In genomic region chr7:27447419-27448286, GRCm38 (mm10) we compare ENCODE assay signal across 8 mouse cellular contexts. TPM values are rescaled to one million over a fixed set of nuclear protein-coding genes. Genes with fewer than 3 reads are reported as not detected.
DNase-seq lines count a peak whose midpoint lies in the region; ATAC-seq and TF ChIP-seq lines count a peak whose summit lies in the region.

Gene Sptbn4 (minus strand): TSS chr7:27447686.
Gene Blvrb (plus strand): TSS chr7:27447978.

- H3K4me2 ChIP-seq in forebrain, embryonic 12.5 days, result peak within 1 kb of the TSS; percentile 97
- peak within 1 kb of the TSS; percentile 83 for H3K4me2 ChIP-seq in heart, postnatal 0 days (ENCODE audit: low read depth, low read length)
- peak within 1 kb of the TSS; percentile 86 for H3K4me2 ChIP-seq in liver, embryonic 16.5 days (ENCODE audit: low read depth, low read length)
- peak within 1 kb of the TSS; percentile 87 for H3K4me2 ChIP-seq in neural tube, embryonic 13.5 days

- WGBS in forebrain, embryonic 12.5 days, result 1% methylated on average over 53 of the region's 54 CpGs
- under 1% methylated on average over 54 of the region's 54 CpGs for WGBS in heart, postnatal 0 days
- WGBS in liver, embryonic 16.5 days (ENCODE audit: insufficient replicate concordance), result under 1% methylated on average over 54 of the region's 54 CpGs
- WGBS in neural tube, embryonic 13.5 days, result under 1% methylated on average over 54 of the region's 54 CpGs

- H3K9ac ChIP-seq in forebrain, embryonic 12.5 days, result peak within 1 kb of the TSS; percentile 70
- peak within 1 kb of the TSS; percentile 40 for H3K9ac ChIP-seq in heart, postnatal 0 days (replicated peaks; ENCODE audit: low read depth, low read length)
- peak within 1 kb of the TSS; percentile 88 for H3K9ac ChIP-seq in liver, embryonic 16.5 days (ENCODE audit: low read depth, low read length)
- H3K9ac ChIP-seq in neural tube, embryonic 13.5 days, result peak within 1 kb of the TSS; percentile 86

- H3K36me3 ChIP-seq in E14TG2a.4 (ENCODE audit: insufficient read depth, low read length), result peaks cover 7% of the 10 kb centered on the region
- H3K36me3 ChIP-seq in forebrain, embryonic 12.5 days (replicated peaks), result no peaks in the 10 kb centered on the region
- H3K36me3 ChIP-seq in heart, postnatal 0 days (replicated peaks; ENCODE audit: control insufficient read depth, insufficient read depth, low read length), result no peaks in the 10 kb centered on the region
- peaks cover 14% of the 10 kb centered on the region for H3K36me3 ChIP-seq in liver, embryonic 16.5 days (ENCODE audit: control insufficient read depth, insufficient read depth)
- no peaks in the 10 kb centered on the region for H3K36me3 ChIP-seq in neural tube, embryonic 13.5 days
- H3K36me3 ChIP-seq in testis, adult 2 months (ENCODE audit: control insufficient read depth, insufficient read depth, low read length), result no peaks in the 10 kb centered on the region

- H3K4me3 ChIP-seq in E14TG2a.4 (replicated peaks; ENCODE audit: low read length), result peak within 1 kb of the TSS; percentile 88
- H3K4me3 ChIP-seq in forebrain, embryonic 12.5 days (replicated peaks), result peak within 1 kb of the TSS; percentile 58
- H3K4me3 ChIP-seq in heart, postnatal 0 days (ENCODE audit: low read depth, low read length), result peak within 1 kb of the TSS; percentile 53
- peak within 1 kb of the TSS; percentile 74 for H3K4me3 ChIP-seq in liver, embryonic 16.5 days (ENCODE audit: low read depth, low read length)
- peak within 1 kb of the TSS; percentile 60 for H3K4me3 ChIP-seq in neural tube, embryonic 13.5 days
- peak within 1 kb of the TSS; percentile 79 for H3K4me3 ChIP-seq in testis, adult 2 months (ENCODE audit: control insufficient read depth, low read depth, low read length)

- peaks cover 40% of the 10 kb centered on the region for H3K4me1 ChIP-seq in E14TG2a.4 (replicated peaks; ENCODE audit: low read depth, low read length)
- H3K4me1 ChIP-seq in forebrain, embryonic 12.5 days, result peaks cover 24% of the 10 kb centered on the region
- peaks cover 6% of the 10 kb centered on the region for H3K4me1 ChIP-seq in heart, postnatal 0 days (ENCODE audit: control insufficient read depth, insufficient read depth)
- H3K4me1 ChIP-seq in liver, embryonic 16.5 days (ENCODE audit: control insufficient read depth, low read depth, low read length), result peaks cover 43% of the 10 kb centered on the region
- H3K4me1 ChIP-seq in neural tube, embryonic 13.5 days (replicated peaks), result peaks cover 28% of the 10 kb centered on the region
- H3K4me1 ChIP-seq in testis, adult 2 months (ENCODE audit: control insufficient read depth, insufficient read depth, low read length), result peaks cover 22% of the 10 kb centered on the region

- ATAC-seq in forebrain, embryonic 12.5 days (ENCODE audit: low FRiP score), result peak; percentile 95
- peak; percentile 97 for ATAC-seq in heart, postnatal 0 days (ENCODE audit: insufficient read depth, low read depth)
- ATAC-seq in liver, embryonic 16.5 days (ENCODE audit: low read depth), result peak; percentile 78
- ATAC-seq in neural tube, embryonic 13.5 days (ENCODE audit: low read depth), result peak; percentile 95

- peak; percentile 100 for DNase-seq in c-Kit-positive CD71-positive TER-119-positive erythroid progenitor cells, embryonic 14.5 days (ENCODE audit: low spot score)
- DNase-seq in heart, postnatal 0 days (ENCODE audit: low spot score), result peak; percentile 100
- DNase-seq in kidney, postnatal 4 days, result peak; percentile 99

- TF ChIP-seq EP300 in heart, postnatal 0 days (IDR thresholded peaks at IDR 0.05; ENCODE audit: low read depth), result no peak

- H3K9me3 ChIP-seq in E14TG2a.4 (ENCODE audit: low read length), result no peaks in the 10 kb centered on the region
- H3K9me3 ChIP-seq in forebrain, embryonic 12.5 days, result no peaks in the 10 kb centered on the region
- no peaks in the 10 kb centered on the region for H3K9me3 ChIP-seq in heart, postnatal 0 days (replicated peaks; ENCODE audit: control insufficient read depth, low read length)
- H3K9me3 ChIP-seq in liver, embryonic 16.5 days (replicated peaks; ENCODE audit: control insufficient read depth, low read length), result no peaks in the 10 kb centered on the region
- no peaks in the 10 kb centered on the region for H3K9me3 ChIP-seq in neural tube, embryonic 13.5 days

- no peak for TF ChIP-seq CTCF in E14TG2a.4 (conservative IDR thresholded peaks at IDR 0.05; ENCODE audit: low read length)
- TF ChIP-seq CTCF in heart, postnatal 0 days (IDR thresholded peaks at IDR 0.05; ENCODE audit: low read depth), result peak; percentile 38
- TF ChIP-seq CTCF in testis, adult 2 months (IDR thresholded peaks at IDR 0.05; ENCODE audit: control insufficient read depth, insufficient read depth, insufficient replicate concordance, low read depth, low read length), result peak; percentile 19; the same call in 1 of the 2 replicates

- H3K27ac ChIP-seq in forebrain, embryonic 12.5 days, result peak within 1 kb of the TSS; percentile 15; the same call in 1 of the 2 replicates
- H3K27ac ChIP-seq in heart, postnatal 0 days (ENCODE audit: low read depth), result peak within 1 kb of the TSS; percentile 43
- H3K27ac ChIP-seq in liver, embryonic 16.5 days (ENCODE audit: low read length), result peak within 1 kb of the TSS; percentile 99
- H3K27ac ChIP-seq in neural tube, embryonic 13.5 days (replicated peaks), result peak within 1 kb of the TSS; percentile 81
- H3K27ac ChIP-seq in testis, adult 2 months (ENCODE audit: control insufficient read depth, insufficient read depth, low read depth, low read length), result no peak within 1 kb of the TSS

- peaks cover 23% of the 10 kb centered on the region for H3K27me3 ChIP-seq in E14TG2a.4 (ENCODE audit: insufficient read depth, low read length)
- peaks cover 42% of the 10 kb centered on the region for H3K27me3 ChIP-seq in forebrain, embryonic 12.5 days
- 0 out of 2 replicates have a peak, but pooled peaks cover 15% of the 10 kb centered on the region for H3K27me3 ChIP-seq in heart, postnatal 0 days (ENCODE audit: control insufficient read depth, insufficient read depth, low read length)
- H3K27me3 ChIP-seq in liver, embryonic 16.5 days (ENCODE audit: control insufficient read depth, insufficient read depth, low read depth, low read length), result peaks cover 42% of the 10 kb centered on the region
- H3K27me3 ChIP-seq in neural tube, embryonic 13.5 days, result peaks cover 25% of the 10 kb centered on the region
- no peaks in the 10 kb centered on the region for H3K27me3 ChIP-seq in testis, adult 2 months (ENCODE audit: control insufficient read depth, insufficient read depth, low read length)

- TF ChIP-seq POLR2A in testis, adult 2 months (IDR thresholded peaks at IDR 0.05; ENCODE audit: control insufficient read depth, low read depth, low read length), result peak; percentile 56; the same call in 1 of the 2 replicates

RNA-seq across cellular contexts. Expression of gene Sptbn4, which starts in this region (rescaled TPM):
- polyA plus RNA-seq in forebrain, embryonic 12.5 days (2016; fragmentation: Nextera tagmentation; extraction: Ambion mirVana), result 0.47 and 1.3 TPM in 2 replicates
- 0.12 TPM in 1 of 2 replicates, not detected in the other for total RNA-seq in heart, postnatal 0 days (2014; rRNA removed; ENCODE audit: low replicate concordance)
- polyA plus RNA-seq in heart, postnatal 0 days (2015; fragmentation: Nextera tagmentation; extraction: Ambion mirVana), result 0.05 and 0.07 TPM in 2 replicates
- polyA plus RNA-seq in liver, embryonic 16.5 days (2015; fragmentation: Nextera tagmentation; extraction: Ambion mirVana), result 0.02 and 0.06 TPM in 2 replicates
- polyA plus RNA-seq in neural tube, embryonic 13.5 days (2015; fragmentation: Nextera tagmentation; extraction: Ambion mirVana), result 1.7 and 2.8 TPM in 2 replicates
- 19.5 and 34.7 TPM in 2 replicates for polyA plus RNA-seq in testis, adult 2 months (2012; rRNA removed)

RNA-seq across cellular contexts. Expression of gene Blvrb, which starts in this region (rescaled TPM):
- polyA plus RNA-seq in forebrain, embryonic 12.5 days (2016; fragmentation: Nextera tagmentation; extraction: Ambion mirVana), result 18.1 and 22.2 TPM in 2 replicates
- 36.4 and 59.7 TPM in 2 replicates for total RNA-seq in heart, postnatal 0 days (2014; rRNA removed; ENCODE audit: low replicate concordance)
- 33.3 and 34.4 TPM in 2 replicates for polyA plus RNA-seq in heart, postnatal 0 days (2015; fragmentation: Nextera tagmentation; extraction: Ambion mirVana)
- polyA plus RNA-seq in liver, embryonic 16.5 days (2015; fragmentation: Nextera tagmentation; extraction: Ambion mirVana), result 853 and 865 TPM in 2 replicates
- 21.3 and 23.3 TPM in 2 replicates for polyA plus RNA-seq in neural tube, embryonic 13.5 days (2015; fragmentation: Nextera tagmentation; extraction: Ambion mirVana)
- 7.6 and 8.5 TPM in 2 replicates for polyA plus RNA-seq in testis, adult 2 months (2012; rRNA removed)

Comparison
In these comparisons a context has a peak if more than half of its experiments do, and no peak if none do; other contexts are left out.
1. RNA of gene Blvrb (polyA plus RNA-seq): 853 to 865 TPM in liver, embryonic 16.5 days; 33.3 to 34.4 TPM in heart, postnatal 0 days, 21.3 to 23.3 TPM in neural tube, embryonic 13.5 days, 18.1 to 22.2 TPM in forebrain, embryonic 12.5 days and 7.6 to 8.5 TPM in testis, adult 2 months; every median in the first group is over 10 times any median in the second.
2. Peak in every context shown above with its lines, with median percentiles within 50 percentile points of each other: H3K4me3 ChIP-seq, DNase-seq, ATAC-seq, H3K4me2 ChIP-seq and H3K9ac ChIP-seq.